8 mouse cellular contexts compared by ENCODE assay signal in genomic region chr9:20651602-20652259, GRCm38 (mm10). TPM values are rescaled to one million over a fixed set of nuclear protein-coding genes. Genes with fewer than 3 reads are reported as not detected.
DNase-seq lines count a peak whose midpoint lies in the region; ATAC-seq and TF ChIP-seq lines count a peak whose summit lies in the region.

Gene Pin1 (plus strand): TSS chr9:20652095.

- H3K9me3 ChIP-seq in MEL (replicated peaks; ENCODE audit: insufficient read depth, low read length) = no peaks in the 10 kb centered on the region
- no peaks in the 10 kb centered on the region for H3K9me3 ChIP-seq in forebrain, postnatal 0 days (ENCODE audit: low read length)
- no peaks in the 10 kb centered on the region for H3K9me3 ChIP-seq in lung, embryonic 15.5 days

- H3K27ac ChIP-seq in MEL (ENCODE audit: control insufficient read depth, low read depth, low read length) = peak within 1 kb of the TSS; percentile 31
- H3K27ac ChIP-seq in cerebellum, adult 2 months (ENCODE audit: insufficient read depth, low read length) = no peak within 1 kb of the TSS
- peak within 1 kb of the TSS; percentile 80 for H3K27ac ChIP-seq in forebrain, postnatal 0 days (ENCODE audit: low read depth, low read length)
- no peak within 1 kb of the TSS for H3K27ac ChIP-seq in lung, embryonic 15.5 days

- H3K27me3 ChIP-seq in MEL (ENCODE audit: control insufficient read depth in 1 of 2, insufficient read depth in 2 of 2, low read length in 2 of 2) = no peaks in the 10 kb centered on the region
- no peaks in the 10 kb centered on the region for H3K27me3 ChIP-seq in cerebellum, adult 2 months (ENCODE audit: control insufficient read depth, insufficient read depth, low read length)
- no peaks in the 10 kb centered on the region for H3K27me3 ChIP-seq in forebrain, postnatal 0 days (ENCODE audit: insufficient read depth, low read length)
- H3K27me3 ChIP-seq in lung, embryonic 15.5 days = no peaks in the 10 kb centered on the region

- TF ChIP-seq EP300 in MEL (IDR thresholded peaks at IDR 0.05; ENCODE audit: low read depth in 1 of 2, low read length in 2 of 2) = no peak

- TF ChIP-seq RAD21 in MEL (IDR thresholded peaks at IDR 0.05; ENCODE audit: low read depth, low read length) = no peak

- H3K9ac ChIP-seq in MEL (ENCODE audit: control insufficient read depth, low read depth, low read length, poor library complexity, severe bottlenecking) = peak within 1 kb of the TSS; percentile 80
- H3K9ac ChIP-seq in forebrain, postnatal 0 days = peak within 1 kb of the TSS; percentile 82
- H3K9ac ChIP-seq in lung, embryonic 15.5 days = peak within 1 kb of the TSS; percentile 76

- peak within 1 kb of the TSS; percentile 63 to 69 for H3K4me3 ChIP-seq in MEL (ENCODE audit: control insufficient read depth in 1 of 2, insufficient read depth in 1 of 2, low read depth in 2 of 2, low read length in 2 of 2)
- peak within 1 kb of the TSS; percentile 83 for H3K4me3 ChIP-seq in cerebellum, adult 2 months (replicated peaks; ENCODE audit: insufficient read depth, low read depth, low read length)
- peak within 1 kb of the TSS; percentile 95 for H3K4me3 ChIP-seq in forebrain, postnatal 0 days (ENCODE audit: low read depth, low read length)
- peak within 1 kb of the TSS; percentile 64 for H3K4me3 ChIP-seq in lung, embryonic 15.5 days

- H3K4me2 ChIP-seq in forebrain, postnatal 0 days (ENCODE audit: low read depth) = peak within 1 kb of the TSS; percentile 81
- peak within 1 kb of the TSS; percentile 74 for H3K4me2 ChIP-seq in lung, embryonic 15.5 days

- no peak for TF ChIP-seq CTCF in MEL (IDR thresholded peaks at IDR 0.05 in 2 of 3, conservative IDR thresholded peaks at IDR 0.05 in 1 of 3; ENCODE audit: control insufficient read depth in 1 of 3, insufficient read depth in 1 of 3, low read depth in 2 of 3, low read length in 3 of 3, poor library complexity in 1 of 3, severe bottlenecking in 1 of 3)
- TF ChIP-seq CTCF in cerebellum, adult 2 months (IDR thresholded peaks at IDR 0.05; ENCODE audit: borderline replicate concordance, insufficient read depth, low read depth, low read length) = no peak
- peak; percentile 12; the same call in 1 of the 2 replicates for TF ChIP-seq CTCF in forebrain, postnatal 0 days (IDR thresholded peaks at IDR 0.05; ENCODE audit: low read depth)

- peak; percentile 100 for DNase-seq in MEL (ENCODE audit: low read depth, low spot score)
- peak; percentile 97 to 100 for DNase-seq in cerebellum, adult 2 months
- peak; percentile 99 for DNase-seq in forebrain, postnatal 0 days
- peak; percentile 98 for DNase-seq in heart, postnatal 4 days
- DNase-seq in layer of hippocampus, adult 8-10 months (ENCODE audit: low spot score in 2 of 2) = peak; percentile 100
- peak; percentile 100 for DNase-seq in ovary, adult 18-20 months (ENCODE audit: low spot score)
- peak; percentile 99 for DNase-seq in thymus, postnatal 0 days (ENCODE audit: low spot score)

- peaks cover 23 to 41% of the 10 kb centered on the region in 2 experiments for H3K36me3 ChIP-seq in MEL (ENCODE audit: control insufficient read depth in 1 of 2, insufficient read depth in 2 of 2, low read length in 2 of 2)
- H3K36me3 ChIP-seq in forebrain, postnatal 0 days (ENCODE audit: insufficient read depth) = peaks cover 47% of the 10 kb centered on the region
- H3K36me3 ChIP-seq in lung, embryonic 15.5 days = peaks cover 28% of the 10 kb centered on the region

- ATAC-seq in forebrain, postnatal 0 days = peak; percentile 99
- ATAC-seq in lung, embryonic 15.5 days (ENCODE audit: borderline replicate concordance, extremely low read depth, low FRiP score, low TSS enrichment) = peak; percentile 99

- H3K79me2 ChIP-seq in MEL (ENCODE audit: control insufficient read depth, insufficient read depth, low read length, poor library complexity) = peaks cover 49% of the 10 kb centered on the region

- H3K4me1 ChIP-seq in MEL (ENCODE audit: control insufficient read depth in 1 of 2, insufficient read depth in 2 of 2, low read length in 2 of 2) = peaks cover 15 to 27% of the 10 kb centered on the region in 2 experiments
- peaks cover under 1% of the 10 kb centered on the region for H3K4me1 ChIP-seq in cerebellum, adult 2 months (ENCODE audit: control insufficient read depth, insufficient read depth, low read length)
- peaks cover 15% of the 10 kb centered on the region for H3K4me1 ChIP-seq in forebrain, postnatal 0 days (ENCODE audit: insufficient read depth)
- peaks cover 25% of the 10 kb centered on the region for H3K4me1 ChIP-seq in lung, embryonic 15.5 days

- WGBS in cerebellum, adult 2 months = under 1% methylated on average over 45 of the region's 45 CpGs
- WGBS in forebrain, postnatal 0 days = under 1% methylated on average over 45 of the region's 45 CpGs
- WGBS in lung, embryonic 15.5 days = under 1% methylated on average over 45 of the region's 45 CpGs

- peak in 1 of 2 experiments; percentile 98; a peak in 2 of 4 replicates for TF ChIP-seq POLR2A in MEL (IDR thresholded peaks at IDR 0.05; ENCODE audit: control insufficient read depth in 1 of 2, insufficient read depth in 1 of 2, low read depth in 1 of 2, low read length in 2 of 2, poor library complexity in 1 of 2)
- TF ChIP-seq POLR2A in cerebellum, adult 2 months (IDR thresholded peaks at IDR 0.05; ENCODE audit: borderline replicate concordance, insufficient read depth, low read length) = peak; percentile 75

TF ChIP-seq in MEL, 35 proteins besides CTCF, POLR2A, EP300 and RAD21:
- TF ChIP-seq USF1 (IDR thresholded peaks at IDR 0.05; ENCODE audit: low read depth, low read length) (no peak), TBP (IDR thresholded peaks at IDR 0.05; ENCODE audit: low read depth, low read length) (peak; percentile 80), GABPA (IDR thresholded peaks at IDR 0.05; ENCODE audit: low read depth, low read length) (no peak)

RNA-seq across cellular contexts. Expression of gene Pin1, which starts in this region (rescaled TPM):
- 179 and 202 TPM in 2 replicates for total RNA-seq in MEL (2012; rRNA removed)
- polyA plus RNA-seq in MEL (2012; ENCODE audit: insufficient read depth in 1 of 2, insufficient read length in 2 of 2, low read depth in 1 of 2, low replicate concordance in 2 of 2, missing spikeins in 1 of 2) = 100 to 1,000 TPM; 136 to 201 TPM
- 38.8 and 39.6 TPM in 2 replicates for polyA plus RNA-seq in cerebellum, adult 2 months (2012; rRNA removed)
- total RNA-seq in forebrain, postnatal 0 days (2014; rRNA removed) = 38.8 and 46.6 TPM in 2 replicates
- polyA plus RNA-seq in forebrain, postnatal 0 days (2015; fragmentation: Nextera tagmentation; extraction: Ambion mirVana) = 62.0 and 76.0 TPM in 2 replicates
- 10 to 100 TPM; 20.5 to 22.1 TPM for total RNA-seq in heart, postnatal 4 days (2021)
- total RNA-seq in layer of hippocampus, adult 8-10 months (2022) = 10 to 100 TPM; 31.2 to 32.2 (median 31.6) TPM
- 51.8 and 54.8 TPM in 2 replicates for polyA plus RNA-seq in lung, embryonic 15.5 days (2015; fragmentation: Nextera tagmentation; extraction: Ambion mirVana)
- 54.9 and 56.7 TPM in 2 replicates for polyA plus RNA-seq in thymus, postnatal 0 days (2015; fragmentation: Nextera tagmentation; extraction: Ambion mirVana)

Comparison
In these comparisons a context has a peak if more than half of its experiments do, and no peak if none do; other contexts are left out.
1. H3K27ac ChIP-seq: peak in MEL (single experiment) and forebrain, postnatal 0 days (single experiment); none in cerebellum, adult 2 months (single experiment) and lung, embryonic 15.5 days (single experiment).
2. Peak in every context shown above with its lines, with median percentiles within 50 percentile points of each other: DNase-seq, H3K4me3 ChIP-seq and H3K9ac ChIP-seq.